Mouse (Mus musculus): ENCODE results near the gene Mcu.

DNA sequence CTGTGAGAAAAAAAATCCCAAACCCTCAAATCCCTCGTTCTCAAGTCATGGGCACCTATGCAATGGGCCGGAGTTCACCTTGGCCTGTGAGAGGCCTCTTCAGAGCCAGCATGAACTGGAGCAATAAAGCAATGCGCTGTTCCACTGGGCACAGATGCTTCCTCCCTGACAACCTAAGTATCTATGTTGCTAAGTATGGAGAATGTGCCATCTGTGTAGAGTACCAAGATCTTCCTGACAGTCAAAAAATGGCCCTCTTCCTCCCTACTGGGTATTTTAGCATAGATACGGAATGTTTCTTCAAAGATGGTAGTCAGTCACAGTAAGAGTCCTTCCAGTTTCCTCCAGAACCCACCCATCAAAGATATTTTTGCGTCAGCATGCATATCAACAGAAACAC is 135.1 kb downstream of the Mcu start:
- TF ChIP-seq EP300 (IDR thresholded peaks at IDR 0.05; ENCODE audit: low read depth), result no peak
- no peak for TF ChIP-seq CTCF (IDR thresholded peaks at IDR 0.05; ENCODE audit: low read depth)

Measured in heart, postnatal 0 days (tissue).